Mouse (Mus musculus): ENCODE data around the gene Snx11. TPM values are rescaled to one million over a fixed set of nuclear protein-coding genes. Genes with fewer than 3 reads are reported as not detected.
A peak's percentile ranks its signal among the peaks of the same experiment; 100 is the strongest.

Snx11 gene
- total and polyA plus RNA-seq, 3 experiments, result 33.7 to 43.1 TPM; not detected in 1

GRCm38 (mm10) chr11:96776068-96776467 is 1.3 kb downstream of the Snx11 start:
- H3K9me3 ChIP-seq (replicated peaks; ENCODE audit: insufficient read depth, low read length), result no peaks in the 10 kb centered on the region
- peaks cover 0 to 2% of the 10 kb centered on the region in 2 experiments; a peak in 2 of 4 replicates for H3K4me1 ChIP-seq (ENCODE audit: control insufficient read depth in 1 of 2, insufficient read depth in 2 of 2, low read length in 2 of 2)
- H3K27ac ChIP-seq (ENCODE audit: control insufficient read depth, low read depth, low read length), result no peak overlapping the region
- peaks cover 7% of the 10 kb centered on the region for H3K79me2 ChIP-seq (ENCODE audit: control insufficient read depth, insufficient read depth, low read length, poor library complexity)
- peaks cover 3 to 6% of the 10 kb centered on the region in 2 experiments; a peak in 3 of 4 replicates for H3K36me3 ChIP-seq (ENCODE audit: control insufficient read depth in 1 of 2, insufficient read depth in 2 of 2, low read length in 2 of 2)
- H3K9ac ChIP-seq (ENCODE audit: control insufficient read depth, low read depth, low read length, poor library complexity, severe bottlenecking), result no peak overlapping the region
- no peak overlapping the region for H3K4me3 ChIP-seq (ENCODE audit: control insufficient read depth in 1 of 2, insufficient read depth in 1 of 2, low read depth in 2 of 2, low read length in 2 of 2)
- peak; percentile 32 for DNase-seq (ENCODE audit: low read depth, low spot score)
- H3K27me3 ChIP-seq (ENCODE audit: control insufficient read depth in 1 of 2, insufficient read depth in 2 of 2, low read length in 2 of 2), result no peaks in the 10 kb centered on the region
- TF ChIP-seq POLR2AphosphoS5 (IDR thresholded peaks at IDR 0.05; ENCODE audit: borderline replicate concordance, low read depth, low read length) (no peak), ETS1 (IDR thresholded peaks at IDR 0.05; ENCODE audit: low read depth, low read length) (no peak), RCOR1 (IDR thresholded peaks at IDR 0.05; ENCODE audit: low read depth, low read length) (no peak), CTCF (IDR thresholded peaks at IDR 0.05 in 2 of 3, conservative IDR thresholded peaks at IDR 0.05 in 1 of 3; ENCODE audit: control insufficient read depth in 1 of 3, insufficient read depth in 1 of 3, low read depth in 2 of 3, low read length in 3 of 3, poor library complexity in 1 of 3, severe bottlenecking in 1 of 3) (peak in 2 of 3 experiments; percentile 10 to 33; a peak in 2 of 6 replicates), SMC3 (IDR thresholded peaks at IDR 0.05; ENCODE audit: low read depth, low read length) (peak; percentile 13; the same call in 1 of the 2 replicates)

- peaks cover 3 to 6% of the 10 kb centered on the region in 2 experiments; a peak in 3 of 4 replicates for H3K36me3 ChIP-seq (ENCODE audit: control insufficient read depth in 1 of 2, insufficient read depth in 2 of 2, low read length in 2 of 2)
- H3K4me3 ChIP-seq (ENCODE audit: control insufficient read depth in 1 of 2, insufficient read depth in 1 of 2, low read depth in 2 of 2, low read length in 2 of 2), result no peak overlapping the region
- H3K27ac ChIP-seq (ENCODE audit: control insufficient read depth, low read depth, low read length), result no peak overlapping the region
- no peaks in the 10 kb centered on the region; a peak in 2 of 4 replicates for H3K4me1 ChIP-seq (ENCODE audit: control insufficient read depth in 1 of 2, insufficient read depth in 2 of 2, low read length in 2 of 2)
- H3K9me3 ChIP-seq (replicated peaks; ENCODE audit: insufficient read depth, low read length), result no peaks in the 10 kb centered on the region
- DNase-seq (ENCODE audit: low read depth, low spot score), result no peak
- H3K79me2 ChIP-seq (ENCODE audit: control insufficient read depth, insufficient read depth, low read length, poor library complexity), result peaks cover 7% of the 10 kb centered on the region
- no peak overlapping the region for H3K9ac ChIP-seq (ENCODE audit: control insufficient read depth, low read depth, low read length, poor library complexity, severe bottlenecking)
- TF ChIP-seq KAT2A (conservative IDR thresholded peaks at IDR 0.05; ENCODE audit: low read depth, low read length) (no peak), RCOR1 (IDR thresholded peaks at IDR 0.05; ENCODE audit: low read depth, low read length) (no peak)
- H3K27me3 ChIP-seq (ENCODE audit: control insufficient read depth in 1 of 2, insufficient read depth in 2 of 2, low read length in 2 of 2), result no peaks in the 10 kb centered on the region
Observed at GRCm38 (mm10) chr11:96775665-96776064, 1.7 kb downstream of the Snx11 start.

GRCm38 (mm10) chr11:96775063-96775462 is 2.3 kb downstream of the Snx11 start:
- H3K79me2 ChIP-seq (ENCODE audit: control insufficient read depth, insufficient read depth, low read length, poor library complexity), result peaks cover 7% of the 10 kb centered on the region
- no peaks in the 10 kb centered on the region for H3K9me3 ChIP-seq (replicated peaks; ENCODE audit: insufficient read depth, low read length)
- H3K27me3 ChIP-seq (ENCODE audit: control insufficient read depth in 1 of 2, insufficient read depth in 2 of 2, low read length in 2 of 2), result no peaks in the 10 kb centered on the region
- H3K36me3 ChIP-seq (ENCODE audit: control insufficient read depth in 1 of 2, insufficient read depth in 2 of 2, low read length in 2 of 2), result peaks cover 3 to 6% of the 10 kb centered on the region in 2 experiments; a peak in 3 of 4 replicates
- TF ChIP-seq SIN3A (IDR thresholded peaks at IDR 0.05; ENCODE audit: low read length), result no peak
- TF ChIP-seq ZNF384 (IDR thresholded peaks at IDR 0.05; ENCODE audit: low read depth, low read length), result no peak
- no peak for TF ChIP-seq MXI1 (IDR thresholded peaks at IDR 0.05; ENCODE audit: low read depth, low read length)
- no peak for TF ChIP-seq ZMIZ1 (IDR thresholded peaks at IDR 0.05; ENCODE audit: low read depth, low read length)
- TF ChIP-seq CHD1 (IDR thresholded peaks at IDR 0.05; ENCODE audit: low read depth, low read length), result no peak
- TF ChIP-seq MEF2A (IDR thresholded peaks at IDR 0.05; ENCODE audit: extremely low read depth, insufficient replicate concordance, low read depth, low read length, poor library complexity, severe bottlenecking), result no peak
- TF ChIP-seq ETS1 (IDR thresholded peaks at IDR 0.05; ENCODE audit: low read depth, low read length), result no peak
- TF ChIP-seq MAX (IDR thresholded peaks at IDR 0.05; ENCODE audit: low read length), result no peak
- TF ChIP-seq TAL1 (IDR thresholded peaks at IDR 0.05; ENCODE audit: low read length), result no peak
- no peak for TF ChIP-seq JUND (IDR thresholded peaks at IDR 0.05; ENCODE audit: low read depth, low read length)
- no peak overlapping the region for H3K4me3 ChIP-seq (ENCODE audit: control insufficient read depth in 1 of 2, insufficient read depth in 1 of 2, low read depth in 2 of 2, low read length in 2 of 2)
- no peaks in the 10 kb centered on the region; a peak in 2 of 4 replicates for H3K4me1 ChIP-seq (ENCODE audit: control insufficient read depth in 1 of 2, insufficient read depth in 2 of 2, low read length in 2 of 2)
- no peak for DNase-seq (ENCODE audit: low read depth, low spot score)
- no peak overlapping the region for H3K9ac ChIP-seq (ENCODE audit: control insufficient read depth, low read depth, low read length, poor library complexity, severe bottlenecking)
- no peak overlapping the region for H3K27ac ChIP-seq (ENCODE audit: control insufficient read depth, low read depth, low read length)

All from MEL (cell line).